Mouse (Mus musculus) liver, embryonic 11.5 days (tissue): ENCODE measurements around the gene 2610528J11Rik. TPM values are rescaled to one million over a fixed set of nuclear protein-coding genes. Genes with fewer than 3 reads are reported as not detected.
"Not testable (repeated sequence)": the region's sequence is repeated elsewhere in the genome, so short reads cannot be mapped to it uniquely, and the experiment has no call there.

ENCODE experiments used
- ATAC-seq: fragments of 200-750 bp; cut with Nextera tagmentation; replicated peaks from 2 replicates; pipeline ENCODE4 v1.8.0; 2017; ENCODE audit warnings: moderate number of reproducible peaks, mild to moderate bottlenecking, moderate TSS enrichment, moderate library complexity; ENCODE audit not compliant: low FRiP score
- DNase-seq: peaks from one replicate; pipeline ENCODE4 v3.0.0-alpha.2; 2017; ENCODE audit warnings: low spot score
- H3K27ac ChIP-seq: fragments of 300-500 bp; sonication (generic); 2 replicates; pipeline ENCODE4 v1.5.1; 2014; ENCODE audit warnings: mild to moderate bottlenecking, low read depth, low read length, control low read depth
- H3K27me3 ChIP-seq: fragments of 300-500 bp; sonication (generic); replicated peaks from 2 replicates; pipeline ENCODE4 v1.6.1; 2014; ENCODE audit warnings: low read length, mixed read lengths; ENCODE audit not compliant: control insufficient read depth, insufficient read depth
- H3K36me3 ChIP-seq: fragments of 300-500 bp; sonication (generic); 2 replicates; pipeline ENCODE4 v1.6.1; 2014; ENCODE audit warnings: mild to moderate bottlenecking, low read length, moderate library complexity, mixed read lengths; ENCODE audit not compliant: control insufficient read depth, insufficient read depth
- H3K4me1 ChIP-seq: fragments of 300-500 bp; sonication (generic); replicated peaks from 2 replicates; pipeline ENCODE4 v1.6.1; 2014; ENCODE audit warnings: low read length, mixed read lengths; ENCODE audit not compliant: control insufficient read depth, insufficient read depth
- H3K4me2 ChIP-seq: fragments of 300-500 bp; sonication (generic); 2 replicates; pipeline ENCODE4 v1.6.1; 2014; ENCODE audit warnings: mild to moderate bottlenecking, control low read depth, moderate library complexity
- H3K4me3 ChIP-seq: fragments of 300-500 bp; sonication (generic); 2 replicates; pipeline ENCODE4 v1.5.1; 2014; ENCODE audit warnings: low read depth, low read length, control low read depth
- H3K9ac ChIP-seq: fragments of 300-500 bp; sonication (generic); 2 replicates; pipeline ENCODE4 v1.6.1; 2014; ENCODE audit warnings: low read depth, low read length, control low read depth
- H3K9me3 ChIP-seq: fragments of 300-500 bp; sonication (generic); 2 replicates; pipeline ENCODE4 v1.6.1; 2016; ENCODE audit warnings: low read length, inconsistent platforms, mixed read lengths; ENCODE audit not compliant: control insufficient read depth
- WGBS: fragments of 180-500 bp; shearing (Covaris S2); extraction: QIAGEN DNeasy Blood & Tissue Kit; methylation state at CpG from one replicate; pipeline ENCODE4 v1.1.7; 2014; 5-methylcytosine and 5-hydroxymethylcytosine counted together
- polyA plus RNA-seq: library from polyadenylated mRNA; unstranded; fragments of >200 nt; fragmentation: Nextera tagmentation; extraction: Ambion mirVana; gene quantifications from 2 replicates; pipeline ENCODE4 v1.2.1, GENCODE M21; 2014

2610528J11Rik gene
- polyA plus RNA-seq, result 4.8 and 6.1 TPM in 2 replicates

- 46% methylated on average over 17 of the region's 17 CpGs for WGBS
- DNase-seq (no peak), ATAC-seq (peak; percentile 31; the same call in 1 of the 2 replicates)
- Histone ChIP-seq H3K4me2 (peak within 1 kb of the TSS; percentile 39), H3K36me3 (no peaks in the 10 kb centered on the region), H3K4me1 (no peaks in the 10 kb centered on the region), H3K27me3 (no peaks in the 10 kb centered on the region), H3K4me3 (peak within 1 kb of the TSS; percentile 26; the same call in 1 of the 2 replicates), H3K9ac (no peak within 1 kb of the TSS), H3K27ac (0 out of 2 replicates have a peak within 1 kb of the TSS, but pooled peaks have one; percentile 11), H3K9me3 (no peaks in the 10 kb centered on the region)
Measured at GRCm38 (mm10) chr4:118526408-118527334, at the start of gene 2610528J11Rik. TSS of gene 2610528J11Rik (plus strand) at chr4:118526999.

DNA sequence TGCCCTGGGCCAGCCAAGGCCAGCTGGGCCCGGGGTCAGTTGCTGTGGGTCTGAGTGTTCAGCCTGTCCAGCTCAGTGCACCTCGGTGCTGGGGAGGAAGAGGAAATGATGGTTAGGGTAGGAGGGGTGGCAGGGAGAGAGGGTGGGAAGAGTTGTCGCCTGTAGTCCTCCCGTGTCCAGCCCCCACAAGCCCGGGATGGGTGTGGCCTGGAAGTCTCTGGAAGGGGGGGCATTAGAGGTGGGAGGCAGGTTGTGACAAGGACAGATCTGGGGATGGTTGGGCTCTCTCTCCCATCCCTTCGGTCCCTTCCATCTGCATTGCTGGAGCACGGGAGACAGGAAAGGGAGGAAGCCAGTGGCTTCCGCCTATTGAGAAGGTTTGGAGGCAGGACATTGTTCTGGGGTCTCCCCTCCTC lies 37.1 kb upstream of the 2610528J11Rik start, which contains the start of gene Tie1:
Gene Tie1 (minus strand): TSS at position 345 of the 416 bp plus-strand sequence.
- Histone ChIP-seq H3K4me2 (peak within 1 kb of the TSS; percentile 38; the same call in 1 of the 2 replicates), H3K9me3 (no peaks in the 10 kb centered on the region), H3K9ac (no peak within 1 kb of the TSS), H3K36me3 (no peaks in the 10 kb centered on the region), H3K27me3 (no peaks in the 10 kb centered on the region), H3K27ac (no peak within 1 kb of the TSS), H3K4me3 (peak within 1 kb of the TSS; percentile 2; the same call in 1 of the 2 replicates), H3K4me1 (no peaks in the 10 kb centered on the region)
- ATAC-seq (peak; percentile 74), DNase-seq (no peak)
- 38% methylated on average over 8 of the region's 8 CpGs for WGBS

GRCm38 (mm10) chr4:118490461-118490860 lies 36.3 kb upstream of the 2610528J11Rik start:
- Histone ChIP-seq H3K4me3 (no peak overlapping the region), H3K27me3 (no peaks in the 10 kb centered on the region), H3K9me3 (no peaks in the 10 kb centered on the region), H3K4me1 (no peaks in the 10 kb centered on the region), H3K27ac (no peak overlapping the region), H3K4me2 (no peak overlapping the region), H3K36me3 (no peaks in the 10 kb centered on the region), H3K9ac (no peak overlapping the region)
- ATAC-seq (no peak), DNase-seq (no peak)
- 88% methylated on average over 10 of the region's 10 CpGs for WGBS

GRCm38 (mm10) chr4:118500171-118500724 lies 26.6 kb upstream of the 2610528J11Rik start:
- ATAC-seq, result no peak
- Histone ChIP-seq H3K36me3 (no peaks in the 10 kb centered on the region), H3K4me3 (no peak overlapping the region), H3K9ac (no peak overlapping the region), H3K27me3 (no peaks in the 10 kb centered on the region), H3K4me2 (no peak overlapping the region), H3K4me1 (no peaks in the 10 kb centered on the region; the same call in 1 of the 2 replicates), H3K27ac (no peak overlapping the region), H3K9me3 (no peaks in the 10 kb centered on the region)
- WGBS, result 45% methylated on average over 6 of the region's 6 CpGs
- no peak for DNase-seq

DNA sequence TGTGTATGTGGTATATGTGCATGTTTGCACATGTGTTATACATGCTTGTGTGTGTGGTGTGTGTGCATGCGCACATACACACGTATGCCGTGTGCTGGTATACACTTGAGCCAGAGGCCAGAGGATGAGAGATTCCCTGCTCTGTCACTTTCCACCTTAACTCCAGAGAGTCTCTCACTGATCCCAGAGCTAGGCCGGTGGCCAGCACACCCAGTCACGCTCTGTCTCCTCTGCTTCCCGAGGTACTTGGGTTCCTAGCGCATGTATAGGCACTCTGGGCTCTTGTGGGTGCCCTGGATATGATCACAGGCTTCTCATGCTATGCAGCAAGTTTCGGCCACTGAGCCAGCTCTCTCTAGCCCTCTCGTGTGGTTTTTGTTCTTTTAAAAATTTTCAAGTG lies 26.0 kb upstream of the 2610528J11Rik start:
- H3K4me1 ChIP-seq, result no peaks in the 10 kb centered on the region; the same call in 1 of the 2 replicates
- H3K4me3 ChIP-seq, result no peak overlapping the region
- H3K9me3 ChIP-seq, result no peaks in the 10 kb centered on the region
- no peak overlapping the region for H3K4me2 ChIP-seq
- no peak overlapping the region for H3K27ac ChIP-seq
- H3K36me3 ChIP-seq, result no peaks in the 10 kb centered on the region
- no peaks in the 10 kb centered on the region for H3K27me3 ChIP-seq
- WGBS, result 71% methylated on average over 9 of the region's 9 CpGs
- no peak for DNase-seq
- ATAC-seq, result no peak
- no peak overlapping the region for H3K9ac ChIP-seq

DNA sequence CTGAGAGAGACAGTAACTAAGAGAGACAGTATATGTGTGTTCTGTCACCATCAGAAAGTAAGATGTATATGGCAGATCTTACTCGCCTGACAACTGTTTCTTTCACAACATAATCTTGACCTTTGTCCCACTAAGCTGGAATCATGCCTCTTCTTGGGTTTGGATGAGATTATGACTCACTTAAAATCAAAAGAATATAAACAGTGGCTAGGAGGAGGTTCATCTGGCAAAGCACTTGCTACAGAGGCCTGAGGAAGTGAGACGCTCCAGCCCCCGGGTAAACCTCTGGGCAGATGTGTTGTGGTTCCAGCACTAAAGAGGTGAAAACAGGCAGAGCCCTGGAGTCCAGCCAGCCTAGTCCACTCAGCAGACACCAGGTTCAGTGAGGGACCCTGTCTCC lies 21.2 kb upstream of the 2610528J11Rik start:
- Histone ChIP-seq H3K4me2 (no peak overlapping the region), H3K4me1 (no peaks in the 10 kb centered on the region), H3K27me3 (no peaks in the 10 kb centered on the region), H3K4me3 (no peak overlapping the region), H3K27ac (no peak overlapping the region), H3K9me3 (no peaks in the 10 kb centered on the region), H3K36me3 (no peaks in the 10 kb centered on the region), H3K9ac (no peak overlapping the region)
- DNase-seq, result no peak
- 54% methylated on average over 3 of the region's 3 CpGs for WGBS
- ATAC-seq, result no peak

- H3K4me2 ChIP-seq, H3K4me1 ChIP-seq, DNase-seq, H3K27ac ChIP-seq, H3K4me3 ChIP-seq, H3K9me3 ChIP-seq, H3K27me3 ChIP-seq, ATAC-seq, H3K9ac ChIP-seq, H3K36me3 ChIP-seq: not testable (repeated sequence)
- 68% methylated on average over 1 of the region's 1 CpGs for WGBS
Measured at GRCm38 (mm10) chr4:118507171-118507570, 19.6 kb upstream of the 2610528J11Rik start.

- no peak overlapping the region for H3K4me3 ChIP-seq
- no peak for DNase-seq
- ATAC-seq, result no peak
- H3K4me2 ChIP-seq, result no peak overlapping the region
- no peak overlapping the region for H3K27ac ChIP-seq
- H3K9me3 ChIP-seq, result no peaks in the 10 kb centered on the region
- no peaks in the 10 kb centered on the region for H3K36me3 ChIP-seq
- no peak overlapping the region for H3K9ac ChIP-seq
- H3K4me1 ChIP-seq, result no peaks in the 10 kb centered on the region
- H3K27me3 ChIP-seq, result no peaks in the 10 kb centered on the region
- WGBS, result 41% methylated on average over 6 of the region's 6 CpGs
Measured at GRCm38 (mm10) chr4:118509050-118509449, 17.7 kb upstream of the 2610528J11Rik start.
